Mouse (Mus musculus): ENCODE results near the gene Blm.

The Blm gene

DNA sequence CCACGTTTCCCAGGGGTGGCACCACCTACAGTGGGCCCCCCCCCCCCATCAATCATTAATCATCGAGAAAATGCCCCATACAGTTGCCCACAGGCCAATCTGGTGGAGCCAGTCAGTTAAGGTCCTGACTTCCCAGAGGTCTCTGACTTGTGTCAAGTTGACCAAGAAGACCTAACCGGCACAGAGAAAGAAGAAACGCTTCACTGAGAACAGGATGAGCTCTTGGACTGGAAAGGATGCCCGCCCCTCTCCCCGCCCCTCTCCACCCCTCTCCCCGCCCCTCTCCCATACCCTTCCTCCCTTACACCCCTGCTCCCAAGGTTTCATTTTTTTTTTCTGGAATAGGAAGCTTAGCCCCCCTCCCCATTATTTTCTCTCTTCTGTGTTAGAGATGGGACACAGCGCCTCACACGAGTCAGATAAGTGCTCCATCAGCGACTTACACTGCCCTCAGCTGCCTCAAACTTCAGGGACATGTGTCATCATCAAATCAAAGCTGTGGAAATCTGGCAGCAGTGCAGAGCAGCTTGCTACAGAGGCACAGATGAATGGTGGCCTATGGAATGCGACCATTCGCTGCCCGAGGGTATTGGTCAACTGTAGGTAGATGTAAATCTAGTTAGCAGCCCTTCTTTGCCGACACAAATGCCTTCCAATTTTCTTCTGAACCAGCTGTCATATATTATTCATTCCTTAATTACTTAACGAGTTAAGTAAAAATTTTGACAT, 95.7 kb downstream of the Blm start:
- no peak for DNase-seq (ENCODE audit: low read depth)

DNA sequence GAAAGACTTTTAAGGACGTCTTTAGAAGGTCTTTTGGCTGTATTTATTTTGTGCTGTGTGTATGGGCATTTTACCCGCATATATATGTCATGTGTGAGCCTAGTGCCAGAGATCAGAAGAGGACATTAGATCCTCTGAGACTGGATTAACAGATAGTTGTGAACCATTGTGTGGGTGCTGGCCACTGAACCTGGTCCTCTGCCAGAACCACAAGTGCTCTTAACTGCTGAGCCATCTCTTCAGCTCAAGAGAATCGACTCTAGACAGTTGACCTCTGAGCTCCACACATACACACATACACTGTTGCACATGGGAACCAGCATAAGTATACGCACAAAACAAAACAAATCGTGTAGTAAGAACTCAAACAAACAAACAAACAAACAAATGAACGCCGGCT, 98.3 kb downstream of the Blm start:
- no peak for DNase-seq (ENCODE audit: low read depth)

DNA sequence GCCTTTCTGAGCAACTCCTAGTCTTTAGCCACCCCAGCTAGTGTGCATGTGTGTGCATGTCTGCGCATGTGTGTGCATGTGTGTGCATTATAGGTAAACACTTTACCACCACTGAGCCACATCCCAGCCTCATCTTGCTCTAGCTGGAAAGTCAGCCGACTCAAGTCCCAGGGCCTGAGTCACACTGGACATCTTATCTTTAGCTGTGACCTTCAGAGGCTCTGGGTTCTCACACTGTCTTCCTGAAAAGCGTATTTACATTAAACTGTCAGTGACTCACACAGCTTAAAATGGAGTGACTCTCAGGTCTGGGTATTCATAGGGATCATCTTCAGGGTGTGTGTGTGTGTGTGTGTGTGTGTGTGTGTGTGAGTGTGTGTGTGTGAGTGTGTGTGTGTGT, 99.3 kb downstream of the Blm start:
- no peak for DNase-seq (ENCODE audit: low read depth)

DNA sequence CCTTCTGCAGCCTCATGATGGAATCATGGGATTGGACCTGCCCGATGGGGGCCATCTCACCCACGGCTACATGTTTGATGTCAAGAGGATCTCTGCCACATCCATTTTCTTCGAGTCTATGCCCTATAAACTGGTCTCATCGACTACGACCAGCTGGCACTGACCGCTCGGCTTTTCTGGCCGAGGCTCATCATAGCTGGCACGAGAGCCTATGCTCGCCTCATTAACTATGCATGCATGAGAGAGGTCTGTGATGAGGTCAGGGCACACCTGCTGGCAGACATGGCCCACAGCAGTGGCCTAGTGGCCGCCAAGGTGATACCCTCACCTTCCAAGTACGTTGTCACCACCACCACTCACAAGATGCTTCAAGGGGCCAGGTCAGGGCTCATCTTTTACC, 105.3 kb downstream of the Blm start:
- DNase-seq (ENCODE audit: low read depth) = no peak

GRCm38 (mm10) chr7:80427730-80428129, 107.2 kb downstream of the Blm start:
- no peak for DNase-seq (ENCODE audit: low read depth)

- no peak for DNase-seq (ENCODE audit: low read depth)
Observed at GRCm38 (mm10) chr7:80426363-80426762, 108.6 kb downstream of the Blm start.

DNA sequence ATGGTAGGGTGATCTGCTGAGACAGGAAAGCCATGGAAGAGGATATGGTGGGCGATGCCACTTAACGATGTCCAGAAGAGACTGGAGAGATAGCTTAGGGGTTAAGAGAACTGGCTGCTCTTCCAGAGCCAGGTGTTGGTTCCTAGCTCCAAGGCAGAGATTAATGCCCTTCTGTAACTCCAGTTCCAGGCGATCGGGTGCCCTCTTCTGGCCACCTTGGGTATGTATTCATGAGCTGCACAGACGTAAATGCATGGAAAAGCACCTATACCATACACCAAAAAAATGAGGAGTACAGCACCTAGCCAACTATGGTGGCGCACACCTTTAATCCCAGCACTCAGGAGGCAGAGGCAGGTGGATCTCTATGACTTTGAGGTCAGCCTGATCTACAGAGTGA, 110.2 kb downstream of the Blm start:
- DNase-seq (ENCODE audit: low read depth) = no peak

DNA sequence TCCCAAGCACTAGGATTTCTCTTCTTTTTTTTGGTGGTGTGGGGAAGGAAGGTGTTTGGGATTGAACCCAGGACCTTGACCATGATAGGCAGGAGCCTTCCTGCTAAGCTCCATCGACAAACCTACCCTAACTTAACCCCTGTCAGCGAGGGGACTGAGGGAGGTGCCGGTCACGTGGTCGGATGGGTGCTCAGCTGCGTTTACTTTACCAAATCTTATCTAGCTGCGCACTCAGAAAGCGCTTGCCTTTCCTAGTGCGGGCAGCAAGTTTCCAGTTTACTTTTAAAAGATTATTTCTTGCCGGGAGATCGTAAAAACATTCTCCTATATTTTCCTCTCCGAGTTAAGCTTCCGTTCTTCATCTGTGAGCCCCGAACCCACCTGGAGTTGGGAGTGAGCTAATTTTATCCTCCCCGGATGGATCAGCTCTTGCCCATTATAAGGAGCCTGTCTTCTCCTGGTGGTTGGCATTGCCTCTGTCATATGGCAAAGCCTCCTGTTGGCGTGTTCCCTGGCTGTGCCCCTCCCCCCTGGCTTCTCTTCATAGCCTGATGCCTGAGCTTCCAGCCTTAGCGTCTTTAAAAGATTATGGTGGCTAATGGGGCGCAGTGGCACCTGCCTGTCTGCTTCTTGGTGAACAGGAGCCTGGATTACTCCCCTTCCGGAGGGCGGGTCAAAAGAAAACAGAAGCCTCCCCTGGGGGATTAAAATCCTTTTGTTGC, 112.0 kb downstream of the Blm start:
- no peak for DNase-seq (ENCODE audit: low read depth)

DNA sequence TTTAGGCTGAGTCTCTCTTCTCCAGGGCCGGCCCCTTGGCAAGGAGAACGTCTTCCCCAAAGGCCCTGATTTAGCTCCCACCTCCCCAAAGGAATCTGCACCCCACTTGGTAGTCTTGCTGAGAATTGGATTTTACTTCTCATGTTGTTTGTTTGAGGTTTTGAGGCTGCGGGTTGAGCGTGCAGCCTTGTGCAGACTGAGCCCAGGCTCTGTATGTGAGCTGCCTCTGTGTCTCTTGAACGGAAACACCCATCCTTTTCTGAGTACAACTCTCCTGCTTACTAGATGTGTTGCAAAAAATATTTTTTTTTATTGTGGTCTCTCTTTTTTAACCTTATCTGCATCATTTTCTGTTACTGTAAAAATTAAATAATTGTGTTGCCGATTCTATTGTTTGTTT, 113.3 kb downstream of the Blm start:
- DNase-seq (ENCODE audit: low read depth) = no peak

DNA sequence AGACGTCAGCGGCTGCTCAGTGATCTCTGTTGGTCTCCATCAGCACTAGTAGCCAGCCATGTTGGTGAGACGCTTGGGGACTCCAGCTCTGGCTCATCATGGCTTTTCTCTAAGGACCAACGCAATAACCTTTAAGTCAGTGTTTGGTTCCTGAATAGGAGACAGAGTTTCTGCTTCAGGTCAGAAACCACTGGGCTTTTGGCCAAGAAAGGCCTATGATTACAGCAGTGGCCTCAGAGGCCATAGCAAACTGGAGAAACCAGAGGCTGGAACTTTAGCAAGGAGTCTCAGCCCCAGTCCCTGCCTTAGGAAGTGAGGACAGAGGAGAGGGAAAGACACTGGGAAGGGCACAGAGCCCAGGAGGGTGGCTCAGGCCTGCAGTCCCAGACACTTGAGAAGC, 114.3 kb downstream of the Blm start:
- DNase-seq (ENCODE audit: low read depth) = no peak

DNA sequence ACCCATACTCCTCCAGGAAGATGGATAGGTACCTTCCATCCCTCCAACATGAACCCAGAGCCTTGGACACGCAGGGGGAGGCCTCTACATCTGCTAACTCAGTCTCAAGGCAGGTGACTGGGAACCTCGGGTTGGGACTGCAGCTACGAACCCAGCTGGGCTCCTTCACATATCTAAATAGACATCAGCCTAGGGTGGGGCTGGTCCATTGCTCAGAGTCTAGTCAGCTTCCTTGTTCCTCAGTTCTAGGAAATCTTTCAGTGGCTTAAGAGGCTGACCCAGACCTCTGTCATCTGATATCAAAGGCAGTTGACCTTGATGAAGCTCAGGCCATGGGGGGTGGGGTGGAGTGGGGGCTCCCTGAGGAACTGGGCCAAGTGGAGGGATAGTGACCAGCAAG, 115.6 kb downstream of the Blm start:
- DNase-seq (ENCODE audit: low read depth) = no peak

DNA sequence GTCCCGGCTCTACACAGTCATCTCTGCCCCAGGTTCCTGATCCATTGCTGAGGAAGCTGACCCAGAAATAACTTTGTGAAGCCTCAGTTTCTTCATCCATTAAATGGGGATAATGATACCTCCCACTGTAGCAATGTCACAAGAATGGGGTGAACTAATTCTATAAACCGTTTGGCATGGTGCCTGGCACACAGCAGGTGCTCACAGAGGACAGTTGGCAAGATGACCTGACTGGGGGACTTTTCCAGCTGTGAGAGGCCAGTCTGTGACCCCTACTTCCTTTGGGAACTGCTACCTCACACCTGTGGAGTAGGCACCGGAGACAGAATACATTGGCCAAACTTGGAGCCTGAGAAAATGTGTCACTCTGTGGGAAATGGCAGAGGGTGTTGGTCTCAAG, 116.9 kb downstream of the Blm start:
- DNase-seq (ENCODE audit: low read depth) = no peak

GRCm38 (mm10) chr7:80417601-80418000, 117.3 kb downstream of the Blm start:
- no peak for DNase-seq (ENCODE audit: low read depth)

- no peak for DNase-seq (ENCODE audit: low read depth)
Observed at GRCm38 (mm10) chr7:80416969-80417368, 118.0 kb downstream of the Blm start.

GRCm38 (mm10) chr7:80414303-80414855, 120.5 kb downstream of the Blm start:
- no peak for DNase-seq (ENCODE audit: low read depth)

- no peak for DNase-seq (ENCODE audit: low read depth)
Observed at GRCm38 (mm10) chr7:80413512-80414302, 121.2 kb downstream of the Blm start.

DNA sequence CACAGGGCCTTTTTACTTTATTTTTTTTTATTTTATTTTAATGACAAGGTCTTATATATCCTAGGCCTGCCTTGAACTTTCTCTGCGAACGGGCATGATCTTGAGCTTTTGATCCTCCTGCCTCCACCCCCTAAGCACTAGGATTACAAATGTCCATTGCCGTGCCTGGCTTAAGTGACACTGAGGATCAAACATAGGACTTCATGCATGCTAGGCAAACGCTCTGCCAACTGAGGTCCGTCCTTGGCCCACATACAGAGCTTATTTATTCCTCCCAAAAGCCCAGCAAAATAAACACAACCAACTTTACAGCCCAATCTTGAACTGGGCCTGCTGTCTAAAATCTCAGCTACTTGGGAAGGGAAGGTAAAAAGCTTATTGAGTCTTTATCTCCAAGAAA, 122.1 kb downstream of the Blm start:
- DNase-seq (ENCODE audit: low read depth) = no peak

DNA sequence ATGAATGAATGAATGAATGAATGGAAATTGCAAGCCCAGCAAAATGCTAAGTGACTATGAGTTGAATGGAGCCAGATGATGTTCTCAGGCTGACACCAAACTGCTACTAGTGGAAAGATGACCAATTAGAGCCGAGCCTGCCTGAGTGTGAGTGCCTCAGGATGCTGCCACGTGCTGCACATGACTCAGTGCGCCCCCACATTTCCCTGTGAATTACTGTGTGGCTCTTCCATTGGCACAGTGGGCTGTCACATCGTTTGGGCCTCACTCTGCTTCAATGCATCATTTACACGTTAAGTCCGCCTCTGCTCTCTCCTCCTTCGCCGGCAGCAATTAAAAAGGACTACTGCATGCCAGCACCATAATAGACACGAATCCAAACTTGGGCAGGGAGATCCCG, 122.6 kb downstream of the Blm start:
- DNase-seq (ENCODE audit: low read depth) = no peak

DNA sequence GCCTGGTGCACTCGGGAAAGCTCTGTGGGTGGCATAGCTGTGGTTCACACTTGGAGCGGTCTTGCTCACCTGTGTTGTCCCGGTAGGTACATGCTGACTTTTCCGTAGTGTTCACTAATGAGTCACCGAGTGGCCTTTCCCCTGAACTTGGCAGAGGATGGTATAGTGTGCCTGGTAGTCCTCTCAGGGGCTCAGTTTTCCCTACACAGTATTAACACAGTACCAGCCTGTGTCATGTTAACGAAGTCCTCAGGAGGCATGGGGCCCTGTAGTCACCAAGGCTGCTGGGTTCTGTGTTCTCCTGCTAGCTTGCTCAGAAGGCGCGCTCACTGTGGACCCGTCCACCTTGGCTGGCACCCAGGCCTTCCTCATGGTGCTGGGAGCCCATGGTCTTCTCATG, 124.5 kb downstream of the Blm start:
- DNase-seq (ENCODE audit: low read depth) = no peak

DNA sequence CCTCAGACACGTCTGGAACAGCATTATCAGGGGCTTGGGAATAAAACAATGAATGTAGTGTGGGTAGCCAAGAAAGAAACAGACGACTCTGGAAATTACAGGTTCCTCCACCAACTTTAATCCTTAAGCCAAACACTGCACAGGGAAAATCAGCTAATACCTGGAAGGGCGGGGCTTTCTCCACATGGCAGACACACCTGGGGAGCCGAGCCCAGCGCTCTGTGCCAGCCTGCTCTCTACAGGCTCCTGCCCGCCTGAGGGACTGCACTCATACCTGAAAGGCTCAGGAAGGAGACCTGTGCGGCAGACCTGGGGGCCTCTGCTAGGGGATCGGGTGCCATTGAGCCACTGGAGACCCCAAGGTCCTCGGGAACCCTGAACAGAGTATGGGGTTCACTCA, 127.2 kb downstream of the Blm start:
- no peak for DNase-seq (ENCODE audit: low read depth)

DNA sequence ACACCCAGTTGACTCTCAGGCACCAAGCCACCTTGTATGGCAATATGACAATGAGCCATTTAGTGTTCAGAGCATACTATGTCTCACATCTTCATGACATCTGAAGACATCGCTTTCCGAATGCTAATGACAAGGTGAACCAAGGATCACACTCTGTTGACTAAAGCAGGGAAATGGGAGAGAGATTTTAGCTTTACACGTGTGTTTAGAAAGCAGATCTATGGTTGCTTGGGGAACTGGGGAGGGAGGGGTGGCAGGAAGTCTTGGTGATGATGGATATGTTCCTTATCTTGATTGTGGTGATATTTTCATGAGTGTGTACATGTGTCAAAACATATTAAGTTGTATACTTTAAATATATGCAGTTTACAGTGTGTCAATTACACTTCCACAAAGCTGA, 128.7 kb downstream of the Blm start:
- DNase-seq (ENCODE audit: low read depth) = no peak

DNA sequence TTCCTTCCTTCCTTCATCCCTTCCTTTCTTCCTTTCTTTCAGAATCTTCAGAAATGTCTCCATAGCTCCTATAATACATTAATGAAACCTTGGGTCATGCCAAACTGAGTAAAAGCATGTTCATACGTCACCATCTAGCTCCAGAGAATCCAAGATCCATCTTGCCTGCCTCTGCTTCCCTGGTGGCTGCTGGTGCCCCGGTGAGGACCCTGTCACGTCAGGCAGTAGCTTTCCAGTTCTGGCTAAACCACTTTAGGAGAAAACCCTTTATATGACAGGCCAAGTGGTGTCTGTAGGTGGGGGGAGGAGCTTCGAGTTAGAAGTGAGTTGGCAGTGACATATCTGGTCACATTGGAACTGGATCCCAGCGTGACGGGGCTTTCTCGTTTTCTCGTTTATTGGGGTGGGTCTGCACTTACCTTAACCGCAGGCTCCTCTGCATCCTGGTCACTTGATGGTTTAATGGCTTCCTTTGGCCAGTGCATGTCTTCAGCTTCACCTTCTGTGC, 129.7 kb downstream of the Blm start, which contains the start of gene Furin:
TSS of gene Furin (minus strand) at position 249 of the 508 bp plus-strand sequence.
- DNase-seq (ENCODE audit: low read depth) = no peak
